In the genomic region with DNA sequence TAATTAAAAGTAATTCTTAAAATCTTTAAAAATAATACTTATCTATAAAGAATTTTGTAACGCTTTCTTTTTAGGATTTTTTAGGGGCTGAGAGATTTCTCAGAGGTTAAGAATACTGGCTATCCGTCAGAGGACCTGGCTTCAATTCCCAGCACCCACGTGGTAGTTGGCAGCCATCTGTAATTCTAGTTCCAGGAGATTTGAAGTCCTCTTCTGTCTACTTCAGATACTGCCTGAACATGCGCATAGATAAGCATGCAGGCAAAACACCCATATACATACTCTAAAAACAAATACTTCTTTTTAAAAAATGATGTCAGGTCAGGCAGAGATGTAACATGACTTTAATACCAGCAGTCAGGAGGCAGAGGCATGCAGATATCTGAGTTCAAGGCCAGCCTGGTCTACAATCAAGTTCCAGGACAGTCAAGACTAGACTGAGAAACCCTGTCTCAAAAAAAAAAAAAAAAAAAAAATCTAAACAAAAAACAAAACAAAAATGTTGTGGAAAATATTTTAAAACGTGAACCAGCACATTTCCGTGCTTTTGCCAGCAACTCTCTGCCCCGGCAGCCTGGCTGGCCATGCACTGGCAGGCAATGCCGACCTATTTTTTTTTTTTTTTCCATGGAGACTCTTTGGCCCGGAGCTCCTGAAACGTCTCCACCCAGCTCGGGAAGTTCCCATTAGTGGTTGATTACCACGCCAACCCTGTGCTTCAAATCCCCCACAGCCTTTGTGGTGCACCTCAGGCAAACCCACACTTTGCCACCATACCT, we compare ENCODE assay signal across 20 mouse cellular contexts.
"Had no signal": no experiment of that assay in that cellular context is flagged by ENCODE, and none has a peak within 500 bp of the region (broad histone marks: within the 10 kb centered on the region; RNA-seq: fewer than 3 reads in every experiment).

No protein-coding gene starts in this region.

- H3K4me3 ChIP-seq: layer of hippocampus, adult 2 months; limb, embryonic 10.5 days; limb, embryonic 13.5 days; liver, embryonic 13.5 days; megakaryocyte, embryonic 14.5 days; midbrain, embryonic 10.5 days; midbrain, embryonic 13.5 days; myocyte; neural tube, embryonic 13.5 days had no signal

- H3K36me3 ChIP-seq: limb, embryonic 10.5 days; limb, embryonic 13.5 days; liver, embryonic 13.5 days; midbrain, embryonic 10.5 days; midbrain, embryonic 13.5 days; neural tube, embryonic 13.5 days had no signal

- H3K4me1 ChIP-seq: limb, embryonic 10.5 days; limb, embryonic 13.5 days; liver, embryonic 13.5 days; megakaryocyte, embryonic 14.5 days; midbrain, embryonic 10.5 days; midbrain, embryonic 13.5 days; neural tube, embryonic 13.5 days had no signal

- H3K9ac ChIP-seq: limb, embryonic 13.5 days; liver, embryonic 13.5 days; lung, embryonic 14.5 days; midbrain, embryonic 13.5 days; neural tube, embryonic 13.5 days had no signal

- H3K9me3 ChIP-seq: limb, embryonic 10.5 days; limb, embryonic 13.5 days; liver, embryonic 13.5 days; midbrain, embryonic 10.5 days; midbrain, embryonic 13.5 days; neural tube, embryonic 13.5 days had no signal

- DNase-seq: kidney, adult 9 months; kidney, postnatal 25 days; layer of hippocampus, adult 9-11 months; liver; liver, embryonic 13.5 days; lung, embryonic 14.5 days; lung, postnatal 36 days; retina, postnatal 1 day; right cerebral cortex, postnatal 25 days; spleen, adult 18-20 months; thymus, adult 18-20 months; thymus, postnatal 36 days had no signal

- H3K27me3 ChIP-seq: limb, embryonic 13.5 days; liver, embryonic 13.5 days; midbrain, embryonic 13.5 days; neural tube, embryonic 13.5 days had no signal

- H3K4me2 ChIP-seq: limb, embryonic 13.5 days; liver, embryonic 13.5 days; lung, embryonic 14.5 days; midbrain, embryonic 13.5 days; neural tube, embryonic 13.5 days had no signal

- H3K27ac ChIP-seq: layer of hippocampus, adult 2 months; limb, embryonic 10.5 days; limb, embryonic 13.5 days; liver, embryonic 13.5 days; midbrain, embryonic 10.5 days; midbrain, embryonic 13.5 days; neural tube, embryonic 13.5 days had no signal
